In the genomic region with DNA sequence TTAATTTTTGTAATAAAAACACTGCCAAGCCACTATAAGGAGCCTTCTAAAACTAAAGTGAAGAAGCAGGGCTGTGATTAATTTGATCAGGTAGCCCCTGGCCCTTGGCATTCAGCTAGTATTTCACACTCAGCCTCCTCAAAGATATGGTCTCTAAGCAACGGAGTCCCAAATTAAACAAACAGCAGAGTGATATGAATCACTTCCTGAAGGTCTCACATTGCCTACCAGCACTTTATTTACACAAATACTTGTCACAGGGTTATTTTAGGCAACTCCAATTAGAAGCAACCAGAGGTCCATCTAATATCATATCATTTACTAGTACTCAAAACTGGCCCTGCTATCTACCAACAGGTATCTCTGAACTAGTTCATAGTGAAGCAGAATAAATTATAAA, we compare ENCODE assay signal across 11 mouse cellular contexts. TPM values are rescaled to one million over a fixed set of nuclear protein-coding genes. Genes with fewer than 3 reads are reported as not detected.
DNase-seq lines count a peak whose midpoint lies in the region; ATAC-seq and TF ChIP-seq lines count a peak whose summit lies in the region.
"Had no signal": no experiment of that assay in that cellular context is flagged by ENCODE, and none has a peak within 500 bp of the region (broad histone marks: within the 10 kb centered on the region; RNA-seq: fewer than 3 reads in every experiment).

No protein-coding gene starts in this region.

- dilution Hi-C loops in CH12.LX (cut with MboI; ENCODE audit: extremely low pct_ligation_motif_present, extremely low pct_unique_long_range_greater_than_20kb, low sequenced_read_pairs), result no loop called here

- in situ Hi-C loops in CH12.LX (cut with MboI; ENCODE audit: low pct_ligation_motif_present, low pct_unique_long_range_greater_than_20kb, low sequenced_read_pairs), result no loop called here

- no peak overlapping the region for H3K4me3 ChIP-seq in CH12.LX (replicated peaks in 1 of 3; ENCODE audit: low read depth in 2 of 3, low read length in 2 of 3, poor library complexity in 1 of 3)

- peaks cover 7% of the 10 kb centered on the region for H3K9me3 ChIP-seq in CH12.LX (replicated peaks; ENCODE audit: low read length)

- no peak overlapping the region for H3K27ac ChIP-seq in CH12.LX (ENCODE audit: insufficient read depth, low read depth)

- ATAC-seq in hematopoietic stem cell, adult 5-6 weeks (replicated peaks in 1 of 2; ENCODE audit: insufficient read depth in 1 of 2, low FRiP score in 2 of 2, low TSS enrichment in 1 of 2, low read depth in 1 of 2, poor library complexity in 2 of 2, severe bottlenecking in 2 of 2), result peak; percentile 2 to 81; a peak in 2 of 4 replicates

- H3K4me1 ChIP-seq in CH12.LX (ENCODE audit: control insufficient read depth in 1 of 2, insufficient read depth in 2 of 2), result peaks cover 3 to 50% of the 10 kb centered on the region in 2 experiments; a peak in 3 of 4 replicates

- peaks cover 58% of the 10 kb centered on the region for H3K79me2 ChIP-seq in CH12.LX (replicated peaks; ENCODE audit: control insufficient read depth, extremely low read depth, insufficient read depth, poor library complexity, severe bottlenecking)

- no peak for TF ChIP-seq RAD21 in CH12.LX (IDR thresholded peaks at IDR 0.05; ENCODE audit: low read depth, low read length)

- TF ChIP-seq EP300 in CH12.LX (IDR thresholded peaks at IDR 0.05; ENCODE audit: low read length), result no peak

- H3K27me3 ChIP-seq in CH12.LX (replicated peaks), result no peaks in the 10 kb centered on the region

- DNase-seq in heart, adult 8-10 months (ENCODE audit: low spot score), result peak; percentile 61
- DNase-seq in heart, adult 11 months, result no peak
- no peak for DNase-seq in CH12.LX (ENCODE audit: extremely low read depth)
- DNase-seq in naive thymus-derived CD4-positive, alpha-beta T cell, adult 2 months (ENCODE audit: low read depth), result peak; percentile 64
- DNase-seq in thymus, postnatal 10 days (ENCODE audit: low spot score in 2 of 2), result no peak
- no peak for DNase-seq in spleen, postnatal 10 days (ENCODE audit: low spot score in 2 of 2)
- no peak for DNase-seq in thymus, postnatal 36 days
- DNase-seq: adrenal gland, postnatal 36 days; cerebellum, postnatal 36 days; kidney, postnatal 36 days had no signal

- no peak for TF ChIP-seq CTCF in CH12.LX (conservative IDR thresholded peaks at IDR 0.05 in 1 of 2, IDR thresholded peaks at IDR 0.05 in 1 of 2; ENCODE audit: low read depth in 2 of 2, low read length in 2 of 2)

- TF ChIP-seq POLR2A in CH12.LX (IDR thresholded peaks at IDR 0.05; ENCODE audit: low read depth, low read length), result no peak

- peaks cover 26 to 45% of the 10 kb centered on the region in 2 experiments for H3K36me3 ChIP-seq in CH12.LX (replicated peaks in 1 of 2; ENCODE audit: control insufficient read depth in 1 of 2, insufficient read depth in 1 of 2, low read length in 1 of 2)

- no peak overlapping the region for H3K9ac ChIP-seq in CH12.LX (ENCODE audit: insufficient read depth, low read depth)

- H3K4me2 ChIP-seq in CH12.LX (ENCODE audit: insufficient read depth, low read depth, poor library complexity, severe bottlenecking), result no peak overlapping the region

TF ChIP-seq in CH12.LX, 34 proteins besides CTCF, POLR2A, EP300 and RAD21:
- TF ChIP-seq MEF2A (IDR thresholded peaks at IDR 0.05; ENCODE audit: borderline replicate concordance, low read depth, low read length), result 0 out of 2 replicates have a peak, but pooled peaks have one; percentile 37
- peak; percentile 35; the same call in 1 of the 2 replicates for TF ChIP-seq IRF4 (IDR thresholded peaks at IDR 0.05; ENCODE audit: low read depth, low read length)
- no peak for TF ChIP-seq TCF12 (IDR thresholded peaks at IDR 0.05; ENCODE audit: low read depth, low read length)
- no peak for TF ChIP-seq GABPA (IDR thresholded peaks at IDR 0.05; ENCODE audit: insufficient replicate concordance, low read depth, low read length)
- no peak for TF ChIP-seq ZC3H11A (IDR thresholded peaks at IDR 0.05; ENCODE audit: low read depth, low read length)
TF ChIP-seq in CH12.LX: peak in this region for 2.

RNA-seq across cellular contexts. Expression of a gene that starts 36.7 kb away (rescaled TPM):
- total RNA-seq in heart, adult 8-10 months (2022), result 10 to 100 TPM; 28.6 to 38.3 (median 31.5) TPM
- total RNA-seq in CH12.LX (2012; rRNA removed), result 77.0 and 87.5 TPM in 2 replicates
- 43.1 and 49.6 TPM in 2 replicates for total RNA-seq in CH12.LX (2014; rRNA removed)
- polyA plus RNA-seq in CH12.LX (2012; ENCODE audit: insufficient read length, low read depth), result 83.1 and 126 TPM in 2 replicates
- 141 and 147 TPM in 2 replicates for total RNA-seq in hematopoietic stem cell, adult 5-6 weeks (2017)

Comparison
In these comparisons a context has a peak if more than half of its experiments do, and no peak if none do; other contexts are left out.
1. DNase-seq: peak in heart, adult 8-10 months (single experiment) and naive thymus-derived CD4-positive, alpha-beta T cell, adult 2 months (single experiment); none in heart, adult 11 months (single experiment), CH12.LX (single experiment), thymus, postnatal 10 days (0 of 2), spleen, postnatal 10 days (0 of 2) and thymus, postnatal 36 days (0 of 2).